Mouse (Mus musculus) brain, embryonic 14.5 days (tissue): Measurements from ENCODE around the gene Hs6st3.

Experiments
- CTCF ChIP-seq: fragments of 200-500 bp; IDR thresholded peaks from 2 replicates; pipeline ENCODE4 v1.5.1; 2012; ENCODE audit warnings: inconsistent platforms, mild to moderate bottlenecking, moderate library complexity, borderline replicate concordance; ENCODE audit not compliant: insufficient read depth, insufficient read length; ENCODE audit errors: extremely low read depth
- POLR2A ChIP-seq: fragments of 200-500 bp; IDR thresholded peaks from 2 replicates; pipeline ENCODE4 v1.6.1; 2012; ENCODE audit warnings: mild to moderate bottlenecking, inconsistent platforms, borderline replicate concordance; ENCODE audit not compliant: poor library complexity, insufficient read depth, insufficient read length, severe bottlenecking; ENCODE audit errors: extremely low read depth

GRCm38 (mm10) chr14:119776261-119776660 is 638.1 kb downstream of the Hs6st3 start:
- TF ChIP-seq CTCF (no peak), POLR2A (no peak)
